Mouse (Mus musculus): ENCODE results near the gene Padi2. TPM values are rescaled to one million over a fixed set of nuclear protein-coding genes. Genes with fewer than 3 reads are reported as not detected.

Gene Padi2
- total RNA-seq, 2 experiments from 2014 or later: 105 to 170 TPM

DNA sequence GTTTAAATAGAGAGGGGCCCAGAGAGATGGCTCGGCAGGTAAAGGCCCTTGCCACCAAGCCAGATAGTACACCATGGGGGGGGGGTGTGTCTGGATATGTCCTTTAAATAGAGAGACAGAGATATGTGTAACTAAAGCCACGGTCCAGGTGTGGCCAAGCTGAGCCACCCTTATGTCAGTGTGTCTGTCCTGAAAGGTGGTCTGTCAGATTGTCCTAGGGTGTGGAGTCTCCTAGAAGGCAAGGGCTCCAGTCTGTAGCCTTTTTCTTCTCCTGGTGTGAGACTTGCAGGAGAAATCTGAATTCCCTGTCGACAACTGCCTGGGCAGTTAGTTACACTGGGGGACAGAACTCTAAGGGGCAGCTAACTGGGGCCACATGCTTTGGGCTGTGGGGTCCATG, 25.9 kb upstream of the Padi2 start:
- intact Hi-C loops (cut with DNase I): no loop called here
- DNase-seq: no peak

DNA sequence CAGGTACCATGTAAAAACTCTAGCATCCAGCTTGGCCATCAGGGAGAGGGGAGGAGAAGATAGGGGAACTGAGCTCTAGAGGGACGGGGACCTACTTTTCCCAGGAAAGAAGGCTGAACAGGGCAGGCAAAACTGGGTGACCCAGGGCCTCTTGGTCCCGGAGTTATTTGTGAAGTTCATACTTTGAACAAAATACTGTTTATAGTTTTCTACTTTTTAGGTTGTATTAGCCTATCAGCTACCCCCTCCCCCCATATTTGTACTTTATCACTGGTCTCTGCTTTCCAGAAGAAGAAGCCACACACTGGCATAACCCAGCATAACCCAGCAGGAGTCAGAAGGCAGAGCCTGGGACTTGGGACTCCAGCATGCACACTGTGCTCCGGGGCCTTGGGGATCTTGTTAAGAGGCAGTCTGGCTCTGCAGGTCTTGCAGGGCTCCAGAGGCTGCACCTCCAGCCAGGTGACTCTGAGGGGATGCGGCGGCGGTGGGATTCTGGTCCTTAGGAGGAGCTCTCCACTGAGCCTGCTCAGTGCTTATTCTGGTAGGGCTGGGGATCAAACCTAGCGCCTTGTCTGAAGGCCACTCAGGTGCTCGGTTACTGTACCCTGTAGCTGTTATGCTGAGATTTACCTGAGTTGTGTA, 25.0 kb upstream of the Padi2 start:
- DNase-seq: peak in 1 of 2 experiments; percentile 8
- intact Hi-C loops (cut with DNase I): no loop called here

GRCm38 (mm10) chr4:140881771-140882170, 24.4 kb upstream of the Padi2 start:
- intact Hi-C loops (cut with DNase I): no loop called here
- peak in 1 of 2 experiments; percentile 8 for DNase-seq

DNA sequence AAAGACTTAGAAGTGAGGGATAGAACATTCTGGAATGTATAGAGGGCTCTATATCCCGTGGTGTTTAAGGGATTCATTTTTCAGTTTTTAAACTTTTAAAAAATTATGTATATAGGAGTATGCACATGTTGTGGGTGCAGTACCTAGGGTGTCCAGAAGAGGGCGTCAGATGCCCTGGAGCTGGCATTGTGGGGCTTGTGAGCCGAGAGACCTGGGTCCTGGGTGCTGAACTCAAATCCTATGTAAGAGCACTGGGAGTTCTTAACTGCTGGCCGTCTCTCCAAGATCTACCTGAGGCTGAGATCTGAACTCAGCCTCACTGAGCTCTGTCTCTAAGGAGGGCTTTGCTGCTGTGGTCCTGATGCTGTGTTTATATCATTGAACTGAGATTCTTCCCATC, 23.8 kb upstream of the Padi2 start:
- DNase-seq: peak in 1 of 2 experiments; percentile 7
- intact Hi-C loops (cut with DNase I): no loop called here

DNA sequence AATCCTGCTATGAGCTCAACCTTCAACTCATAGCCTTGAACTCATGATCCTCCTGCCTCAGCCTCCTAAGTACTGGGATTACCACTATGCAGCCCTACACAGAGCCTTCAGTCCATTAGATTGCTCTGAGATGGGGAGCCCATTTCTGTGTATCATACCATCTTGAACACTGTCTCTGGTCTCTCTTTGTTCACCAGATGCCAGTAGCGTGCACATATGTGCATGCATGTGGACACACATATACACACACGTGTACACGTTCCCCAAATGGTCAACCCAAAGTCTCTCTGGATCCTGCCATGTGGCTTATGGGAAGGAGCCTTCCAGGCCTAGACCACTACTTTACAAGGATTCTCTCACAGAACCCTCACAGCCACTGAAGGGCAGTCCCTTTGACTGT, 23.2 kb upstream of the Padi2 start:
- intact Hi-C loops (cut with DNase I): no loop called here
- DNase-seq: no peak

- peak; percentile 24 to 42 for DNase-seq
- intact Hi-C loops (cut with DNase I): no loop called here
Measured at GRCm38 (mm10) chr4:140883852-140884251, 22.3 kb upstream of the Padi2 start.

DNA sequence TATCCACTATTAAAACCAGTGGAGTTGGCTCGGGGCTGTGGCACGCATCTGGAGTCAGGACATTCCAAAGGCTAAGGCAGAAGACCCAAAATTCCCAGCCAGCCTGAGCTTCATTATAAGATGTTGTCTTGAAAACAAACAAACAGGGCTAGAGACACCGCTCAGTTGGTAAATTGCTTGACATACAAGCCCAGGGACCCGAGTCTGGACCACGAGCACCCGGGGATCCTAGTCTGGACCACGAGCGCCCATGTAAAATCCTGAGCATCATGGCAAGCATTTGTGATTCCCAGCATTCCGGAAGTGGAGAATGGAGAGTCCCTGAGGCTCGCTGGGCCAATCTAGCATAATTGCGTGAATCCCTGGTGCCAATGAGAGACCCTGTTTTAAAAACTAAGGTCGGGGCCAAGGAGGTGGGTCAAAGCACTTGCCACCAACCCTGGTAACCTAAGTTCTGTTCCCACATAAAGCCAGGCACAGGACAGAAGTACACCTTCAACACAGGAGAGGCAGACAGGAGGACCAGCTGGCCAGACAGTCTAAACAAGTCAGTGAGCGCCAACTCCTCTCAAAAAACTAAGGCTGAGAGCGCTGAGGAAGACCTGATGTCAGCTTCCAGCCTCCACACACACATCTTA, 14.5 kb upstream of the Padi2 start:
- intact Hi-C loops (cut with DNase I): no loop called here
- peak in 1 of 2 experiments; percentile 9 for DNase-seq

DNA sequence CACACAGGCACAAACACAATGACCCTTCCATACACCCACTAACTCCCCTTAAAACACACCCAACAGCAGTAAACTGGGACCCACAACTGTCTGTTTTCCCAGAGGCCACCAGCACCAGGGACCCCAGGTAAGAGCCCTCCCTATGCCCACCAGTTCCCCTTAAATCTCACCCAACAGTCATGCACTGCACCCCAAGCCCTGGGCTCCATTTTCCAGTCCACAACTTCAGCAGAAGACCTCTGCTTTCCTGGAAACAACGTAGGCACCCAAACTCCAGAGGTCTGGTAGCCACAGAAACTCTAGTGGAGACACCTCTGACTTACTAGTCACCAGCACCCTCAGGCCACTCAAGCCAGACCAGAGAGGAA, 14.0 kb upstream of the Padi2 start:
- DNase-seq: no peak
- intact Hi-C loops (cut with DNase I): no loop called here

GRCm38 (mm10) chr4:140904776-140905425, 1.2 kb upstream of the Padi2 start:
- DNase-seq: no peak
- intact Hi-C loops (cut with DNase I): loop anchor here (5.0 kb wide), 1 partner anchor 52 kb away; no protein-coding TSS in a partner anchor

DNA sequence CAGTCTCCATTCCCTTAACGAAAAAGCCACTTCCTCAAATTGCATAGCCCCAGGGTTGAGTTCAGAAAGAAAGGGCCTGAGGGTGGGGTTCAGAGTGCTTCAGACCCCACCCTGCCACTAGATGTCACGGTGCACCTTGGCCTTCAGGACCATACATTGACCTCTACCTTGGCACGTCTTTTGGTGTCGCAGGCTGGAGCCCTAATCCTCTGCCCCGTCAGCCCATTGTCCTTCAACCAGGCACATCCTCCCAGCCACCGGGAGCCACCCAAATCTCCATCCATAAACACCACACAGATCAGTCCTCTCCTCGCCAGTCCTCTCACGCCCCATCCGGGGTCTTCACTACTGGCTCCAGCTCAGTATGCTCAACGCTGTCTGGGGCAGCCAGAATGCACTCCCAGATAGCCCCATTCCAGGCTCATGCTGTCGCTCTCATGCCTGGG, 695 bp upstream of the Padi2 start:
- no peak for DNase-seq
- intact Hi-C loops (cut with DNase I): loop anchor here (5.0 kb wide), 1 partner anchor 52 kb away; no protein-coding TSS in a partner anchor

DNA sequence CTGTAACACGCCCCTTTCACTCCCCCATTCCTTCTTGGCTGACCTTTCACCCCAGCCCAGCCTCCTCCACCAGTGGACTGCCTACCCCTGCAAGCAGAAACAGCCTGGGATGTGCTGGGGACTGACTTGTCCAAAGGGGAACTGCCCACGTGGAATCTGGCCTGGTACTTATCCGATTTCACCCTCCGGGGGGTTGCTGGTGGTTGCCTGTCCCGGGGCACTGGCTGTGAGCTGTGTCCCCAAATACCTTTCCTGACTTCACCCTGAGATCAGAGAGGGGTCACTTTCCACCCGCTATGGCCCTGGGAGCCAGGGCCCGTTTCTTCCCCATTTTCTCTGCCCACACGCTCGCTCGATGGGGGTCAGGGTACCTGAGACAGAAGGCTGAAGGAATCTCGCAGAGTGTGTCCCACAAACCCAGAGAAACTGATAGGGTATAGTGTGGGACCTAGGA, 710 bp downstream of the Padi2 start:
- no peak for DNase-seq
- intact Hi-C loops (cut with DNase I): loop anchor here (5.0 kb wide), 1 partner anchor 50 kb away; no protein-coding TSS in a partner anchor

GRCm38 (mm10) chr4:140907306-140908024, 1.3 kb downstream of the Padi2 start:
- intact Hi-C loops (cut with DNase I): loop anchor here (5.0 kb wide), 1 partner anchor 50 kb away; no protein-coding TSS in a partner anchor
- no peak for DNase-seq

DNA sequence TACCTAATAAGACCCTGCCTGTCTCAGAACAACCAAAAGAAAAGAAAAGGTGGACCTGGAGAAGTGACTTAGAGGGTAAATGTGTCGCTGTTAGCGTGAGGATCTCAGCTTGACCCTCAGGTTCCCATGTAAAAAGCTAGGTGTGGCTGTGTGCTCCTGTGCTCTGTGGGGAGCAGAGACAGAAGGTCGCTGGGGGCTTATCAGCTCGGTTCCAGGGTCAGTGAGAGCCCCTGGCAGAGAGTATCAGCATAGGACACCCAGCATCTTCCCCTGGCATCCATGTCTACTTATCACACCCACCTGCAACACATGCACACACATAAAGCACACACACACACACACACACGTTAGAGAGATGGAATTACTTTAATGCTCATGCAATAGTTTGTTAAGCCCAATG, 2.5 kb downstream of the Padi2 start:
- intact Hi-C loops (cut with DNase I): loop anchor here (5.0 kb wide), 1 partner anchor 49 kb away; no protein-coding TSS in a partner anchor
- DNase-seq: no peak

GRCm38 (mm10) chr4:140909536-140909935, 3.4 kb downstream of the Padi2 start:
- no peak for DNase-seq
- intact Hi-C loops (cut with DNase I): loop anchor here (5.0 kb wide), 1 partner anchor 48 kb away; no protein-coding TSS in a partner anchor

GRCm38 (mm10) chr4:140910661-140911310, 4.6 kb downstream of the Padi2 start:
- peak; percentile 29 to 61 for DNase-seq
- intact Hi-C loops (cut with DNase I): no loop called here

- DNase-seq: no peak
- intact Hi-C loops (cut with DNase I): no loop called here
Measured at GRCm38 (mm10) chr4:140911416-140911815, 5.3 kb downstream of the Padi2 start.

GRCm38 (mm10) chr4:140912271-140912833, 6.2 kb downstream of the Padi2 start:
- intact Hi-C loops (cut with DNase I): no loop called here
- DNase-seq: peak in 1 of 2 experiments; percentile 16

- DNase-seq: no peak
- intact Hi-C loops (cut with DNase I): no loop called here
Measured at GRCm38 (mm10) chr4:140913565-140913964, 7.4 kb downstream of the Padi2 start.

- DNase-seq: no peak
- intact Hi-C loops (cut with DNase I): no loop called here
Measured at GRCm38 (mm10) chr4:140914731-140915131, 8.6 kb downstream of the Padi2 start.

GRCm38 (mm10) chr4:140915235-140915634, 9.1 kb downstream of the Padi2 start:
- no peak for DNase-seq
- intact Hi-C loops (cut with DNase I): no loop called here

All from gastrocnemius, postnatal 36 days (tissue).